Mouse (Mus musculus): ENCODE results near the gene Chd8. TPM values are rescaled to one million over a fixed set of nuclear protein-coding genes. Genes with fewer than 3 reads are reported as not detected.

The Chd8 gene
- polyA plus RNA-seq (2012; rRNA removed) = 10.5 and 13.2 TPM in 2 replicates

GRCm38 (mm10) chr14:52257484-52258213 lies at the start of gene Chd8:
Gene Chd8, minus strand, starts transcription at chr14:52257780.

GRCm38 (mm10) chr14:52304644-52305271 lies 47.2 kb upstream of the Chd8 start, which contains the start of gene Mettl3:
Gene Mettl3, minus strand, starts transcription at chr14:52305128.

GRCm38 (mm10) chr14:52278932-52279746 lies 21.6 kb upstream of the Chd8 start, which contains the start of the genes Tox4 and Rab2b:
Gene Tox4, plus strand, starts transcription at chr14:52279146.
Gene Rab2b, minus strand, starts transcription at chr14:52279545.

GRCm38 (mm10) chr14:52197156-52197878 lies 60.3 kb downstream of the Chd8 start, which contains the start of gene Supt16:
Gene Supt16, minus strand, starts transcription at chr14:52197416.

Other genes with a start within 250 kb of the Chd8 start
- gene Tmem253, start 242.1 kb downstream of the Chd8 start, polyA plus RNA-seq (2012; rRNA removed) = 0.83 and 1.5 TPM in 2 replicates
- gene Zfp219, start 237.0 kb downstream of the Chd8 start, polyA plus RNA-seq (2012; rRNA removed) = 45.3 and 51.5 TPM in 2 replicates
- gene Olfr221, start 215.3 kb downstream of the Chd8 start, polyA plus RNA-seq (2012; rRNA removed) = not detected in 2 replicates
- gene Hnrnpc, start 153.8 kb downstream of the Chd8 start, polyA plus RNA-seq (2012; rRNA removed) = 10.7 and 21.2 TPM in 2 replicates
- 0.41 and 1.6 TPM in 2 replicates for gene Rpgrip1, start 147.1 kb downstream of the Chd8 start, polyA plus RNA-seq (2012; rRNA removed)
- 2.0 and 3.1 TPM in 2 replicates for gene Supt16, start 60.4 kb downstream of the Chd8 start, polyA plus RNA-seq (2012; rRNA removed)
- 12.2 and 13.6 TPM in 2 replicates for gene Tox4, start 21.4 kb upstream of the Chd8 start, polyA plus RNA-seq (2012; rRNA removed)
- gene Rab2b, start 21.8 kb upstream of the Chd8 start, polyA plus RNA-seq (2012; rRNA removed) = 1.1 and 1.8 TPM in 2 replicates
- 5.2 and 7.9 TPM in 2 replicates for gene Mettl3, start 47.3 kb upstream of the Chd8 start, polyA plus RNA-seq (2012; rRNA removed)
- 0.73 and 0.97 TPM in 2 replicates for gene Sall2, start 71.0 kb upstream of the Chd8 start, polyA plus RNA-seq (2012; rRNA removed)
- gene Olfr1513, start 98.6 kb upstream of the Chd8 start, polyA plus RNA-seq (2012; rRNA removed) = not detected in 2 replicates
- not detected in 2 replicates for gene Olfr1512, start 121.4 kb upstream of the Chd8 start, polyA plus RNA-seq (2012; rRNA removed)
- not detected in 2 replicates for gene Olfr1511, start 139.6 kb upstream of the Chd8 start, polyA plus RNA-seq (2012; rRNA removed)
- gene Olfr1510, start 156.6 kb upstream of the Chd8 start, polyA plus RNA-seq (2012; rRNA removed) = not detected in 2 replicates
- gene Olfr1509, start 185.2 kb upstream of the Chd8 start, polyA plus RNA-seq (2012; rRNA removed) = not detected in 2 replicates
- gene Olfr1508, start 209.7 kb upstream of the Chd8 start, polyA plus RNA-seq (2012; rRNA removed) = not detected in 2 replicates
- not detected in 2 replicates for gene Olfr1507, start 238.0 kb upstream of the Chd8 start, polyA plus RNA-seq (2012; rRNA removed)